Mouse (Mus musculus) forebrain, embryonic 12.5 days (tissue): ENCODE data around the gene Oxct2a. TPM values are rescaled to one million over a fixed set of nuclear protein-coding genes. Genes with fewer than 3 reads are reported as not detected.
"Not testable (repeated sequence)": the region's sequence is repeated elsewhere in the genome, so short reads cannot be mapped to it uniquely, and the experiment has no call there.

Experiments
- ATAC-seq: fragments of 200-750 bp; cut with Nextera tagmentation; 2 replicates; pipeline ENCODE4 v1.8.0; 2017; ENCODE audit warnings: moderate TSS enrichment; ENCODE audit not compliant: low FRiP score
- H3K27ac ChIP-seq: fragments of 300-500 bp; sonication (generic); 2 replicates; pipeline ENCODE4 v1.5.1; 2016; ENCODE audit warnings: mild to moderate bottlenecking
- H3K27me3 ChIP-seq: fragments of 300-500 bp; sonication (generic); 2 replicates; pipeline ENCODE4 v1.6.1; 2016; ENCODE audit warnings: mild to moderate bottlenecking
- H3K36me3 ChIP-seq: fragments of 300-500 bp; sonication (generic); replicated peaks from 2 replicates; pipeline ENCODE4 v1.6.1; 2016; ENCODE audit warnings: mild to moderate bottlenecking
- H3K4me1 ChIP-seq: fragments of 300-500 bp; sonication (generic); 2 replicates; pipeline ENCODE4 v1.6.1; 2016
- H3K4me2 ChIP-seq: fragments of 300-500 bp; sonication (generic); 2 replicates; pipeline ENCODE4 v1.6.1; 2016; ENCODE audit warnings: mild to moderate bottlenecking, moderate library complexity
- H3K4me3 ChIP-seq: fragments of 300-500 bp; sonication (generic); replicated peaks from 2 replicates; pipeline ENCODE4 v1.5.1; 2016; ENCODE audit warnings: mild to moderate bottlenecking
- H3K9ac ChIP-seq: fragments of 300-500 bp; sonication (generic); 2 replicates; pipeline ENCODE4 v1.6.1; 2016; ENCODE audit warnings: mild to moderate bottlenecking
- H3K9me3 ChIP-seq: fragments of 300-500 bp; sonication (generic); 2 replicates; pipeline ENCODE4 v1.6.1; 2016
- WGBS: fragments of 180-500 bp; shearing (Covaris S2); methylation state at CpG from one replicate; pipeline ENCODE4 v1.1.7; 2016; 5-methylcytosine and 5-hydroxymethylcytosine counted together
- polyA plus RNA-seq: library from polyadenylated mRNA; unstranded; fragments of >200 nt; fragmentation: Nextera tagmentation; extraction: Ambion mirVana; gene quantifications from 2 replicates; pipeline ENCODE4 v1.2.1, GENCODE M21; 2016

Gene Oxct2a
- polyA plus RNA-seq, 1 experiment from 2014 or later: not detected

DNA sequence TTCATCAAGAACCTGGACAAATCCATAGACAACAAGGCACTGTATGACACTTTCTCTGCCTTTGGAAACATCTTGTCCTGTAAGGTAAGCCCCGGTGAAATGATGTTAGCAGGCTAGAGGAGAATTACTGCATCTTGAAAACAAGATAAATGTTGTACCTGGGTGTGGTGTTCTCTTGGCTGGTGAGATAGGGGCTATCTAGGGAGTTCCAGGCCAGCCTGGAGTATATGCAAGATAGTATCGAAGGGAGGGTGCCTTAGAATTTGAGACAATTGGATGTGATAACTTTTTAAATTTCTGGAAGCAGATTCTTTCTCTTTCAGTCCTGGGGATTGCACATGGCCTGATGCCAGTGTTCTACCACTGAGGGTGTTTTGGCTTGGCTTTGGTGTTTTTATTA, 36.6 kb downstream of the Oxct2a start:
- no peak overlapping the region for H3K4me3 ChIP-seq
- ATAC-seq: no peak
- H3K9ac ChIP-seq: no peak overlapping the region
- H3K36me3 ChIP-seq: peaks cover 52% of the 10 kb centered on the region
- H3K9me3 ChIP-seq: no peaks in the 10 kb centered on the region
- peaks cover 25% of the 10 kb centered on the region for H3K4me1 ChIP-seq
- 93% methylated on average over 2 of the region's 2 CpGs for WGBS
- no peaks in the 10 kb centered on the region for H3K27me3 ChIP-seq
- no peak overlapping the region for H3K4me2 ChIP-seq
- no peak overlapping the region for H3K27ac ChIP-seq

DNA sequence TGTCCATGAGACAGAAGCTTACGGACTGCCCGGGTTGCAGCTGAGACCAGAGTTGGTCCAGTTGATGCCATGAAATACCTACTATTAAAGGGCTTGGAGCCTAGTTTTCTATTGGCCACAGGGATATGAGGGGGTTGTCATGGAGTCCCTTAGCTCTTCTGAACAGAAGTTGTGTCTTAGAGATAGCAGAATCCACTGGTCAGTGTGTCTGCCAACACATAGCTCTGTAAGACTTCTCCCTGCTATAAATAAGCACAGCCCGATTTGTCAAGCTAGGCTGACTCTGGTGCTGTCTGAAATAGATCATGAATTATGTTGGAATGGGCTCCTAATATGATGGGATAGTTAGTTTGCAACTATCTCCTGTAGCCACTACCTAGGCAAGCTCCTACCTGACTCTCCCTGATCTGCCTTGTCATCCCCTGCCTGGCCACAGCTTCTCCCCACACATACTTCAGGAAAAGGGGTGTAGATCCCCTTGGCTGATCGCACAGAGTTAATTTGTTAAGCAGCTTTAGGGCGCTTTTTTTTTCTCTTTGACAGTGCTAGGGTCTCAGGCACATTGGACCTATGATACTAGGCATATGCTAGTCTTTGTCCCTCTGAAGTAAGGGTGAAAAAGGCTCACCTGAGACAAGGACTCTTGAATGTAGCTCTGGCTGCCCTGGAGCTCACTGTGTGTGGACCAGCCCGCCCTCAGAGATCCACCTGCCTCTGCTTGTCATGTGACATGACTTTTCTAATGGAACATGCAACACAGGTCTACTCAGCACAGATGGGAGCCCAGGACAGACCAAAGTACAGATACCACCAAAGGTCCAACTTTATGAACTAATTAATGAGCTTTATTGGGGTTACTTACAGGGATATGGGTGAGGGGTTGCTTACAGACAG, 38.5 kb downstream of the Oxct2a start:
- Histone ChIP-seq H3K27ac (0 out of 2 replicates have a peak overlapping the region, but pooled peaks have one; percentile 0), H3K9me3 (no peaks in the 10 kb centered on the region), H3K4me2 (peak overlapping the region; percentile 69), H3K4me1 (peaks cover 25% of the 10 kb centered on the region), H3K36me3 (peaks cover 37% of the 10 kb centered on the region), H3K4me3 (peak overlapping the region; percentile 54), H3K9ac (peak overlapping the region; percentile 57; the same call in 1 of the 2 replicates), H3K27me3 (no peaks in the 10 kb centered on the region)
- WGBS: 82% methylated on average over 6 of the region's 6 CpGs
- no peak for ATAC-seq

DNA sequence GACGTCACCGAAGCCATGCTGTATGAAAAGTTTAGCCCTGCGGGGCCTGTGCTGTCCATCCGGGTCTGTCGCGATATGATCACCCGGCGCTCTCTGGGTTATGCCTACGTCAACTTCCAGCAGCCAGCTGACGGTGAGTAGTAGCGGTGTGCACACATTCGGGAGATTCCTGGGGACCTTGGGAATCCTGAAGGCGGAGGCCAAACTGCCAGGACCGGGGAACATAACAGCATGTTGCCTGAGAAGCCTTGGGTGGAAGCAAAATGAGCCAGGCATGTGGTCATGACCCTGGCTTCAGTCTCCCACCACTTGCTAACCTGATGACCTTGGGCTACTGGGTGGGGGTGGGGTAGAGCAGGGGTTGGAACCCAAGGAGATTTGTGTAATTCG, 39.8 kb downstream of the Oxct2a start:
- H3K27me3 ChIP-seq, H3K9me3 ChIP-seq, H3K27ac ChIP-seq, ATAC-seq: not testable (repeated sequence)
- Histone ChIP-seq H3K36me3 (peaks cover 24% of the 10 kb centered on the region), H3K9ac (peak overlapping the region; percentile 57), H3K4me1 (peaks cover 25% of the 10 kb centered on the region), H3K4me2 (peak overlapping the region; percentile 69), H3K4me3 (peak overlapping the region; percentile 54)
- WGBS: under 1% methylated on average over 14 of the region's 15 CpGs

DNA sequence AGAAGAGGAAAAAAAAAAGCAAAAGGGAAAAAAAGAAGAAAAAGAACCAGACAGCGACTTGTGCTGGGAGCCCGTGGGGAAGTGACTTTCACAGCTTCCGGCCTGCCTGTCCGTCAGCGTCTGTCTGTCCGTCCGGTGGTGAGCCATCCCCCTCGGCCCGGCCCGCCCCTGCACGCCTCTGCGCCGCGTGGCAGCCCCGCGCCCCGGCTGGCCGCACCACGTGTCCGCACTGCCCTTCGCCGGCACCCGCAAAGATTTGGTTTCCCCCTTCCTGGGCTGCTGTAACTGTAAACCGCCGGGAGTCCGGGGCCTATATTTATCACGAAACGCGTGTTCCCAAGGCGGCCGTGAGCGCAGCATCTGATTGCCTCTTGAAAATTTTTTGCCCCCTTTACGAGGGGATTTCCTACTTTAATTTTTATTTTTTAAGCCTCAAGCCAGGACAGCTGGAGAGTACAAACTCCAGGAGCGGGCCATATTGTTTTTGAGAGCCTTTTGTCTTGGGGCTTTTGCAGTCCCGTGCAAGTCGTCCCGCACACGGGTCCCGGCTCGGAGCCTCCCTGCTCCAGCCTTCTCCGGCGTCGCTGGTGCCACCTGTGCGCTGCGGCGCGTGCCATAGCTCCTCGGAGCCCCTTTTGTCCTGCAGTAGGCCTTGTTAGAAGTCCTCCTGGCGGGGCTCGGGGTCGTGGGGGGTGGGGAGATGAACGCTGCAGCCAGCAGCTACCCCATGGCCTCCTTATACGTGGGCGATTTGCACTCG, 40.3 kb downstream of the Oxct2a start:
- H3K36me3 ChIP-seq: peaks cover 18% of the 10 kb centered on the region
- not testable (repeated sequence) for H3K27me3 ChIP-seq, H3K9me3 ChIP-seq, H3K27ac ChIP-seq
- 1% methylated on average over 43 of the region's 55 CpGs for WGBS
- H3K4me1 ChIP-seq: peaks cover 25% of the 10 kb centered on the region
- peak overlapping the region; percentile 54 for H3K4me3 ChIP-seq
- peak; percentile 76 for ATAC-seq
- H3K4me2 ChIP-seq: peak overlapping the region; percentile 69
- H3K9ac ChIP-seq: peak overlapping the region; percentile 57

DNA sequence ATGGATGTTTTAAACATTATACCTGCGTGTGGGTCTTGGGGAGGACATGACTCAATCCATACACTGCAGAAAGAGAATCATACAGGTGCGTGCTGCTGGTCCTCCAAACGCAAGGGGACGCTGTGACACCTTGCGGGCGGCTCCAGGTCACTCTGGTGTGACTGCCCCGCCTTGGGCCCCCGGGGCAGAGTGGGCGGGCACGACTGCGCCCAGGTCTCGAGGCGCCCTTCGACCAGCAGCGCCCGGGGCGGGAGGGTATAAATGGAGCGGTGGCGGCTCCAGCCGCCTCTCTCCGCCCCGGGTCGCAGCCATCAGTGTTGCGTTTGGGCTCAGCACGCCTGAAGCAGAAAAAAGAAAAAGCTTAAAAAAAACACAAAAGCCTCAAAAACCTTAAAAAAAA, 40.9 kb downstream of the Oxct2a start:
- peak; percentile 94 for ATAC-seq

DNA sequence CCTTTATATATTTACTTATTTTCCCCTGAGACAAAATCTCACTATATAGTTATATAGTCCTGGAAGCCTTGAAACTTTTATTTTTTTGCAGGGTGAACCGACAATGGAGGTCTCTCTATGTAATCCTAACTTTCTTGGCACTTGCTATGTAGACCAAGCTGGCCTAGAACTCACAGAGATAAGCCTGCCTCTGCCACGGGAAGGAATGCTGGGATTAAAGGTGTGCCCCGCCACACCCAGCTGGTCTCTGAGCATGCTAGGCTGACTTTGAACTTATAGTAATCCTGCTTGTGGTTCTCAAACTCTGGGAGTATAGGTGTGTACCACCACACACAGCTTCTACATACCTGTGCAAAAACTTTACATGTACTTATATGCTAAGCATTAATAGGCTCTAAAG, 43.3 kb downstream of the Oxct2a start:
- Histone ChIP-seq H3K9me3 (no peaks in the 10 kb centered on the region), H3K4me3 (no peak overlapping the region), H3K4me1 (peaks cover 15% of the 10 kb centered on the region), H3K9ac (no peak overlapping the region), H3K36me3 (no peaks in the 10 kb centered on the region), H3K27me3 (no peaks in the 10 kb centered on the region), H3K4me2 (no peak overlapping the region), H3K27ac (no peak overlapping the region)
- WGBS: 72% methylated on average over 3 of the region's 3 CpGs
- ATAC-seq: no peak

More for the DNA sequence above, 40.9 kb downstream of the Oxct2a start:
- Histone ChIP-seq H3K27me3 (no peaks in the 10 kb centered on the region), H3K4me2 (peak overlapping the region; percentile 69), H3K36me3 (peaks cover 12% of the 10 kb centered on the region), H3K27ac (peak overlapping the region; percentile 61; the same call in 1 of the 2 replicates), H3K9me3 (no peaks in the 10 kb centered on the region), H3K9ac (peak overlapping the region; percentile 53; the same call in 1 of the 2 replicates), H3K4me3 (peak overlapping the region; percentile 54), H3K4me1 (peaks cover 25% of the 10 kb centered on the region)
- 1% methylated on average over 25 of the region's 25 CpGs for WGBS

Other genes with a start within 250 kb of the Oxct2a start
- 0.17 and 0.24 TPM in 2 replicates for gene Bmp8b, start 218.5 kb downstream of the Oxct2a start, polyA plus RNA-seq
- 0.15 and 0.17 TPM in 2 replicates for gene Oxct2b, start 207.4 kb downstream of the Oxct2a start, polyA plus RNA-seq
- gene Ppie, start 183.7 kb downstream of the Oxct2a start, polyA plus RNA-seq: 103 and 109 TPM in 2 replicates
- gene Hpcal4, start 140.4 kb downstream of the Oxct2a start, polyA plus RNA-seq: 2.5 and 2.6 TPM in 2 replicates
- gene Nt5c1a, start 122.1 kb downstream of the Oxct2a start, polyA plus RNA-seq: not detected in 2 replicates
- 5.1 and 5.9 TPM in 2 replicates for gene Heyl, start 90.1 kb downstream of the Oxct2a start, polyA plus RNA-seq
- 35.5 and 36.0 TPM in 2 replicates for gene Pabpc4, start 61.3 kb downstream of the Oxct2a start, polyA plus RNA-seq
- 0.29 TPM in 1 of 2 replicates, not detected in the other for gene Bmp8a, start 19.6 kb upstream of the Oxct2a start, polyA plus RNA-seq